In genomic region chr11:32117930-32118329, GRCm38 (mm10) we compare ENCODE assay signal across 20 mouse cellular contexts.
DNase-seq lines count a peak whose midpoint lies in the region; ATAC-seq lines count a peak whose summit lies in the region.
"Had no signal": no experiment of that assay in that cellular context is flagged by ENCODE, and none has a peak within 500 bp of the region (broad histone marks: within the 10 kb centered on the region; RNA-seq: fewer than 3 reads in every experiment).

No protein-coding gene starts in this region.

- no peaks in the 10 kb centered on the region for H3K27me3 ChIP-seq in hindbrain, embryonic 10.5 days (ENCODE audit: insufficient read depth, poor library complexity, severe bottlenecking)
- H3K27me3 ChIP-seq in hindbrain, embryonic 16.5 days (replicated peaks; ENCODE audit: control insufficient read depth, insufficient read depth, low read length): no peaks in the 10 kb centered on the region
- H3K27me3 ChIP-seq in neural tube, embryonic 13.5 days: no peaks in the 10 kb centered on the region
- H3K27me3 ChIP-seq: embryonic facial prominence, embryonic 12.5 days; limb, embryonic 13.5 days; stomach, embryonic 15.5 days had no signal

- H3K9me3 ChIP-seq in hindbrain, embryonic 10.5 days: peaks cover 10% of the 10 kb centered on the region
- no peaks in the 10 kb centered on the region for H3K9me3 ChIP-seq in hindbrain, embryonic 16.5 days (ENCODE audit: control insufficient read depth, low read length)
- 0 out of 2 replicates have a peak, but pooled peaks cover 6% of the 10 kb centered on the region for H3K9me3 ChIP-seq in neural tube, embryonic 13.5 days
- H3K9me3 ChIP-seq: stomach, embryonic 15.5 days had no signal

- no peak overlapping the region for H3K9ac ChIP-seq in hindbrain, embryonic 16.5 days (ENCODE audit: low read depth, low read length)
- no peak overlapping the region for H3K9ac ChIP-seq in neural tube, embryonic 13.5 days
- H3K9ac ChIP-seq: embryonic facial prominence, embryonic 12.5 days; forebrain, postnatal 0 days; heart, embryonic 13.5 days; limb, embryonic 13.5 days; liver, embryonic 14.5 days; stomach, embryonic 15.5 days had no signal

- no peak overlapping the region for H3K4me2 ChIP-seq in hindbrain, embryonic 16.5 days (ENCODE audit: low read length)
- H3K4me2 ChIP-seq in neural tube, embryonic 13.5 days: no peak overlapping the region
- H3K4me2 ChIP-seq: embryonic facial prominence, embryonic 12.5 days; heart, embryonic 13.5 days; limb, embryonic 13.5 days; stomach, embryonic 15.5 days had no signal

- no peak overlapping the region for H3K4me3 ChIP-seq in hindbrain, embryonic 10.5 days
- no peak overlapping the region for H3K4me3 ChIP-seq in hindbrain, embryonic 16.5 days (ENCODE audit: low read length)
- H3K4me3 ChIP-seq in neural tube, embryonic 13.5 days: no peak overlapping the region
- H3K4me3 ChIP-seq: embryonic facial prominence, embryonic 12.5 days; heart, embryonic 13.5 days; limb, embryonic 13.5 days; megakaryocyte, embryonic 14.5 days; myocyte; stomach, embryonic 15.5 days had no signal

- H3K4me1 ChIP-seq in hindbrain, embryonic 10.5 days (replicated peaks): peaks cover 35% of the 10 kb centered on the region
- peaks cover 30% of the 10 kb centered on the region for H3K4me1 ChIP-seq in hindbrain, embryonic 16.5 days (ENCODE audit: control insufficient read depth, insufficient read depth, low read depth, low read length)
- peaks cover 42% of the 10 kb centered on the region for H3K4me1 ChIP-seq in neural tube, embryonic 13.5 days (replicated peaks)
- H3K4me1 ChIP-seq: stomach, embryonic 15.5 days had no signal

- H3K36me3 ChIP-seq in hindbrain, embryonic 10.5 days: peaks cover 6% of the 10 kb centered on the region
- H3K36me3 ChIP-seq in hindbrain, embryonic 16.5 days (ENCODE audit: control insufficient read depth, insufficient read depth, low read length): no peaks in the 10 kb centered on the region
- H3K36me3 ChIP-seq in neural tube, embryonic 13.5 days: no peaks in the 10 kb centered on the region
- H3K36me3 ChIP-seq: embryonic facial prominence, embryonic 12.5 days; heart, embryonic 13.5 days; limb, embryonic 13.5 days; stomach, embryonic 15.5 days had no signal

- WGBS in hindbrain, embryonic 10.5 days: 67% methylated on average over 2 of the region's 2 CpGs
- WGBS in hindbrain, embryonic 16.5 days: 38% methylated on average over 2 of the region's 2 CpGs
- WGBS in neural tube, embryonic 13.5 days: 40% methylated on average over 2 of the region's 2 CpGs

- no peak for DNase-seq in hindbrain, embryonic 10.5 days (ENCODE audit: low spot score)
- peak; percentile 76 for DNase-seq in right cerebral cortex, adult 18-20 months
- no peak for DNase-seq in right cerebral cortex, postnatal 4 days
- DNase-seq in B cell, adult 2 months: no peak
- DNase-seq in adrenal gland, adult (ENCODE audit: inconsistent age in 2 of 2, low spot score in 1 of 2): no peak
- DNase-seq in ovary, adult 18-20 months (ENCODE audit: low spot score): no peak
- DNase-seq: adrenal gland, postnatal 14 days; cerebellum, adult 2 months; forebrain, postnatal 0 days; kidney, postnatal 4 days; thymus, adult 2 months had no signal

- ATAC-seq in hindbrain, embryonic 16.5 days: no peak
- no peak for ATAC-seq in neural tube, embryonic 13.5 days (ENCODE audit: low read depth)
- ATAC-seq: forebrain, postnatal 0 days had no signal

- H3K27ac ChIP-seq in hindbrain, embryonic 10.5 days: peak overlapping the region; percentile 77; the same call in 1 of the 2 replicates
- no peak overlapping the region for H3K27ac ChIP-seq in hindbrain, embryonic 16.5 days (ENCODE audit: low read depth, low read length)
- H3K27ac ChIP-seq in neural tube, embryonic 13.5 days (replicated peaks): peak overlapping the region; percentile 88
- H3K27ac ChIP-seq: embryonic facial prominence, embryonic 12.5 days; heart, embryonic 13.5 days; liver, embryonic 14.5 days; stomach, embryonic 15.5 days had no signal
